Mouse (Mus musculus): ENCODE data around the gene Chpf2. TPM values are rescaled to one million over a fixed set of nuclear protein-coding genes. Genes with fewer than 3 reads are reported as not detected.

Gene Chpf2
- polyA plus RNA-seq, 1 experiment: 31.5 TPM

GRCm38 (mm10) chr5:24620626-24621025, 34.1 kb downstream of the Chpf2 start:
- H3K4me1 ChIP-seq (ENCODE audit: control insufficient read depth, insufficient read depth, low read length): no peaks in the 10 kb centered on the region
- no peak overlapping the region for H3K4me3 ChIP-seq (ENCODE audit: insufficient read depth, low read length)
- no peak overlapping the region for H3K27ac ChIP-seq (ENCODE audit: insufficient read depth, low read depth, low read length)
- TF ChIP-seq CTCF (IDR thresholded peaks at IDR 0.05; ENCODE audit: low read depth, low read length) (no peak; the same call in 1 of the 2 replicates), POLR2A (IDR thresholded peaks at IDR 0.05; ENCODE audit: borderline replicate concordance, low read depth, low read length) (no peak)

- H3K27ac ChIP-seq (ENCODE audit: insufficient read depth, low read depth, low read length): no peak overlapping the region
- H3K4me1 ChIP-seq (ENCODE audit: control insufficient read depth, insufficient read depth, low read length): no peaks in the 10 kb centered on the region
- TF ChIP-seq CTCF (IDR thresholded peaks at IDR 0.05; ENCODE audit: low read depth, low read length) (no peak), POLR2A (IDR thresholded peaks at IDR 0.05; ENCODE audit: borderline replicate concordance, low read depth, low read length) (no peak)
- no peak overlapping the region for H3K4me3 ChIP-seq (ENCODE audit: insufficient read depth, low read length)
These were observed 36.0 kb downstream of the Chpf2 start for GRCm38 (mm10) chr5:24622386-24623040.

- Histone ChIP-seq H3K4me1 (ENCODE audit: control insufficient read depth, insufficient read depth, low read length) (no peaks in the 10 kb centered on the region), H3K4me3 (ENCODE audit: insufficient read depth, low read length) (no peak overlapping the region), H3K27ac (ENCODE audit: insufficient read depth, low read depth, low read length) (no peak overlapping the region)
- no peak for TF ChIP-seq POLR2A (IDR thresholded peaks at IDR 0.05; ENCODE audit: borderline replicate concordance, low read depth, low read length)
- TF ChIP-seq CTCF (IDR thresholded peaks at IDR 0.05; ENCODE audit: low read depth, low read length): no peak
These were observed 36.8 kb downstream of the Chpf2 start for GRCm38 (mm10) chr5:24623041-24623985.

- Histone ChIP-seq H3K27ac (ENCODE audit: insufficient read depth, low read depth, low read length) (no peak within 1 kb of the TSS), H3K4me1 (ENCODE audit: control insufficient read depth, insufficient read depth, low read length) (no peaks in the 10 kb centered on the region), H3K4me3 (ENCODE audit: insufficient read depth, low read length) (no peak within 1 kb of the TSS)
- TF ChIP-seq CTCF (IDR thresholded peaks at IDR 0.05; ENCODE audit: low read depth, low read length) (no peak), POLR2A (IDR thresholded peaks at IDR 0.05; ENCODE audit: borderline replicate concordance, low read depth, low read length) (no peak)
These were observed 37.7 kb downstream of the Chpf2 start, which contains the start of gene Smarcd3 for GRCm38 (mm10) chr5:24623986-24624821. Gene Smarcd3, minus strand, starts transcription at chr5:24624411.

GRCm38 (mm10) chr5:24624822-24625120, 38.2 kb downstream of the Chpf2 start:
- H3K27ac ChIP-seq (ENCODE audit: insufficient read depth, low read depth, low read length): no peak overlapping the region
- no peaks in the 10 kb centered on the region for H3K4me1 ChIP-seq (ENCODE audit: control insufficient read depth, insufficient read depth, low read length)
- TF ChIP-seq POLR2A (IDR thresholded peaks at IDR 0.05; ENCODE audit: borderline replicate concordance, low read depth, low read length): no peak
- no peak for TF ChIP-seq CTCF (IDR thresholded peaks at IDR 0.05; ENCODE audit: low read depth, low read length)
- no peak overlapping the region for H3K4me3 ChIP-seq (ENCODE audit: insufficient read depth, low read length)

- no peaks in the 10 kb centered on the region for H3K4me1 ChIP-seq (ENCODE audit: control insufficient read depth, insufficient read depth, low read length)
- no peak overlapping the region for H3K27ac ChIP-seq (ENCODE audit: insufficient read depth, low read depth, low read length)
- no peak overlapping the region for H3K4me3 ChIP-seq (ENCODE audit: insufficient read depth, low read length)
- TF ChIP-seq POLR2A (IDR thresholded peaks at IDR 0.05; ENCODE audit: borderline replicate concordance, low read depth, low read length) (no peak), CTCF (IDR thresholded peaks at IDR 0.05; ENCODE audit: low read depth, low read length) (no peak)
These were observed 43.2 kb downstream of the Chpf2 start for GRCm38 (mm10) chr5:24629712-24630111.

- Histone ChIP-seq H3K27ac (ENCODE audit: insufficient read depth, low read depth, low read length) (no peak overlapping the region), H3K4me1 (ENCODE audit: control insufficient read depth, insufficient read depth, low read length) (no peaks in the 10 kb centered on the region), H3K4me3 (ENCODE audit: insufficient read depth, low read length) (no peak overlapping the region)
- TF ChIP-seq CTCF (IDR thresholded peaks at IDR 0.05; ENCODE audit: low read depth, low read length) (no peak), POLR2A (IDR thresholded peaks at IDR 0.05; ENCODE audit: borderline replicate concordance, low read depth, low read length) (no peak)
These were observed 48.6 kb downstream of the Chpf2 start for GRCm38 (mm10) chr5:24635093-24635492.

- TF ChIP-seq POLR2A (IDR thresholded peaks at IDR 0.05; ENCODE audit: borderline replicate concordance, low read depth, low read length): no peak
- no peak for TF ChIP-seq CTCF (IDR thresholded peaks at IDR 0.05; ENCODE audit: low read depth, low read length)
- Histone ChIP-seq H3K4me3 (ENCODE audit: insufficient read depth, low read length) (no peak overlapping the region), H3K27ac (ENCODE audit: insufficient read depth, low read depth, low read length) (no peak overlapping the region), H3K4me1 (ENCODE audit: control insufficient read depth, insufficient read depth, low read length) (no peaks in the 10 kb centered on the region)
These were observed 49.1 kb downstream of the Chpf2 start for GRCm38 (mm10) chr5:24635526-24636141.

- no peaks in the 10 kb centered on the region for H3K4me1 ChIP-seq (ENCODE audit: control insufficient read depth, insufficient read depth, low read length)
- no peak overlapping the region for H3K4me3 ChIP-seq (ENCODE audit: insufficient read depth, low read length)
- no peak for TF ChIP-seq POLR2A (IDR thresholded peaks at IDR 0.05; ENCODE audit: borderline replicate concordance, low read depth, low read length)
- TF ChIP-seq CTCF (IDR thresholded peaks at IDR 0.05; ENCODE audit: low read depth, low read length): no peak
- H3K27ac ChIP-seq (ENCODE audit: insufficient read depth, low read depth, low read length): no peak overlapping the region
These were observed 50.4 kb downstream of the Chpf2 start for GRCm38 (mm10) chr5:24636987-24637386.
